Mouse (Mus musculus) liver, embryonic 16.5 days (tissue): ENCODE results near the gene Slc13a4. TPM values are rescaled to one million over a fixed set of nuclear protein-coding genes. Genes with fewer than 3 reads are reported as not detected.

ENCODE experiments used
- ATAC-seq: fragments of 200-750 bp; cut with Nextera tagmentation; 2 replicates; pipeline ENCODE4 v1.8.0; 2017; ENCODE audit warnings: low read depth, mild to moderate bottlenecking, moderate number of reproducible peaks, moderate library complexity
- H3K27ac ChIP-seq: fragments of 300-500 bp; sonication (generic); 2 replicates; pipeline ENCODE4 v1.5.1; 2014; ENCODE audit warnings: mild to moderate bottlenecking, low read length
- H3K27me3 ChIP-seq: fragments of 300-500 bp; sonication (generic); 2 replicates; pipeline ENCODE4 v1.6.1; 2014; ENCODE audit warnings: low read depth, low read length, mixed read lengths; ENCODE audit not compliant: control insufficient read depth, insufficient read depth
- H3K36me3 ChIP-seq: fragments of 300-500 bp; sonication (generic); 2 replicates; pipeline ENCODE4 v1.6.1; 2014; ENCODE audit warnings: mild to moderate bottlenecking; ENCODE audit not compliant: control insufficient read depth, insufficient read depth
- H3K4me1 ChIP-seq: fragments of 300-500 bp; sonication (generic); 2 replicates; pipeline ENCODE4 v1.6.1; 2014; ENCODE audit warnings: low read depth, low read length, mixed read lengths; ENCODE audit not compliant: control insufficient read depth
- H3K4me2 ChIP-seq: fragments of 300-500 bp; sonication (generic); 2 replicates; pipeline ENCODE4 v1.6.1; 2014; ENCODE audit warnings: low read depth, low read length, mixed read lengths
- H3K4me3 ChIP-seq: fragments of 300-500 bp; sonication (generic); 2 replicates; pipeline ENCODE4 v1.5.1; 2014; ENCODE audit warnings: low read depth, mild to moderate bottlenecking, low read length
- H3K9ac ChIP-seq: fragments of 300-500 bp; sonication (generic); 2 replicates; pipeline ENCODE4 v1.6.1; 2014; ENCODE audit warnings: low read depth, low read length
- H3K9me3 ChIP-seq: fragments of 300-500 bp; sonication (generic); replicated peaks from 2 replicates; pipeline ENCODE4 v1.6.1; 2016; ENCODE audit warnings: low read length; ENCODE audit not compliant: control insufficient read depth
- WGBS: fragments of 180-500 bp; shearing (Covaris S2); extraction: QIAGEN DNeasy Blood & Tissue Kit; methylation state at CpG from one replicate; pipeline ENCODE4 v1.1.7; 2014; ENCODE audit not compliant: insufficient replicate concordance; 5-methylcytosine and 5-hydroxymethylcytosine counted together
- polyA plus RNA-seq: library from polyadenylated mRNA; unstranded; fragments of >200 nt; fragmentation: Nextera tagmentation; extraction: Ambion mirVana; gene quantifications from 2 replicates; pipeline ENCODE4 v1.2.1, GENCODE M21; 2015

The Slc13a4 gene
- polyA plus RNA-seq: 0.04 TPM in 2 replicates

- Histone ChIP-seq H3K27ac (no peak within 1 kb of the TSS), H3K4me3 (no peak within 1 kb of the TSS), H3K9me3 (no peaks in the 10 kb centered on the region), H3K4me2 (no peak within 1 kb of the TSS), H3K4me1 (no peaks in the 10 kb centered on the region), H3K9ac (no peak within 1 kb of the TSS), H3K36me3 (no peaks in the 10 kb centered on the region), H3K27me3 (no peaks in the 10 kb centered on the region)
- no peak for ATAC-seq
- WGBS: 44% methylated on average over 7 of the region's 7 CpGs
Observed at GRCm38 (mm10) chr6:35308037-35308436, at the start of gene Slc13a4. Gene Slc13a4 (minus strand): TSS chr6:35308131.

GRCm38 (mm10) chr6:35355320-35355719 lies 47.4 kb upstream of the Slc13a4 start:
- H3K9ac ChIP-seq: no peak overlapping the region
- H3K4me3 ChIP-seq: no peak overlapping the region
- no peak for ATAC-seq
- no peaks in the 10 kb centered on the region for H3K27me3 ChIP-seq
- peaks cover 4% of the 10 kb centered on the region; the same call in 1 of the 2 replicates for H3K4me1 ChIP-seq
- no peaks in the 10 kb centered on the region for H3K36me3 ChIP-seq
- no peak overlapping the region for H3K4me2 ChIP-seq
- H3K9me3 ChIP-seq: no peaks in the 10 kb centered on the region
- 77% methylated on average over 3 of the region's 3 CpGs for WGBS
- no peak overlapping the region for H3K27ac ChIP-seq

GRCm38 (mm10) chr6:35354622-35354998 lies 46.7 kb upstream of the Slc13a4 start:
- 54% methylated on average over 6 of the region's 6 CpGs for WGBS

GRCm38 (mm10) chr6:35353846-35354621 lies 46.1 kb upstream of the Slc13a4 start:
- H3K27ac ChIP-seq: no peak overlapping the region
- H3K4me3 ChIP-seq: no peak overlapping the region
- H3K9me3 ChIP-seq: no peaks in the 10 kb centered on the region
- peaks cover 4% of the 10 kb centered on the region; the same call in 1 of the 2 replicates for H3K4me1 ChIP-seq
- H3K27me3 ChIP-seq: no peaks in the 10 kb centered on the region
- ATAC-seq: no peak
- WGBS: 35% methylated on average over 18 of the region's 18 CpGs
- no peaks in the 10 kb centered on the region for H3K36me3 ChIP-seq
- H3K9ac ChIP-seq: no peak overlapping the region
- no peak overlapping the region for H3K4me2 ChIP-seq

More at GRCm38 (mm10) chr6:35354622-35354998, 46.7 kb upstream of the Slc13a4 start:
- no peaks in the 10 kb centered on the region for H3K9me3 ChIP-seq
- H3K27me3 ChIP-seq: no peaks in the 10 kb centered on the region
- H3K27ac ChIP-seq: no peak overlapping the region
- H3K4me1 ChIP-seq: peaks cover 4% of the 10 kb centered on the region; the same call in 1 of the 2 replicates
- H3K9ac ChIP-seq: no peak overlapping the region
- no peak for ATAC-seq
- no peaks in the 10 kb centered on the region for H3K36me3 ChIP-seq
- H3K4me3 ChIP-seq: no peak overlapping the region
- no peak overlapping the region for H3K4me2 ChIP-seq

GRCm38 (mm10) chr6:35353416-35353815 lies 45.5 kb upstream of the Slc13a4 start:
- Histone ChIP-seq H3K9ac (no peak overlapping the region), H3K4me1 (peaks cover 4% of the 10 kb centered on the region; the same call in 1 of the 2 replicates), H3K4me3 (no peak overlapping the region), H3K27ac (no peak overlapping the region), H3K9me3 (no peaks in the 10 kb centered on the region), H3K4me2 (no peak overlapping the region), H3K27me3 (no peaks in the 10 kb centered on the region), H3K36me3 (no peaks in the 10 kb centered on the region)
- 38% methylated on average over 5 of the region's 5 CpGs for WGBS
- ATAC-seq: no peak

GRCm38 (mm10) chr6:35352867-35353266 lies 44.9 kb upstream of the Slc13a4 start:
- Histone ChIP-seq H3K36me3 (no peaks in the 10 kb centered on the region), H3K4me1 (peaks cover 4% of the 10 kb centered on the region; the same call in 1 of the 2 replicates), H3K4me3 (no peak overlapping the region), H3K4me2 (no peak overlapping the region), H3K9ac (no peak overlapping the region), H3K27me3 (no peaks in the 10 kb centered on the region), H3K27ac (no peak overlapping the region), H3K9me3 (no peaks in the 10 kb centered on the region)
- 37% methylated on average over 8 of the region's 8 CpGs for WGBS
- no peak for ATAC-seq

GRCm38 (mm10) chr6:35351826-35352225 lies 43.9 kb upstream of the Slc13a4 start:
- peaks cover 4% of the 10 kb centered on the region; the same call in 1 of the 2 replicates for H3K4me1 ChIP-seq
- no peaks in the 10 kb centered on the region for H3K36me3 ChIP-seq
- no peak for ATAC-seq
- H3K4me2 ChIP-seq: no peak overlapping the region
- H3K27ac ChIP-seq: no peak overlapping the region
- H3K27me3 ChIP-seq: no peaks in the 10 kb centered on the region
- WGBS: 75% methylated on average over 3 of the region's 3 CpGs
- no peak overlapping the region for H3K9ac ChIP-seq
- no peaks in the 10 kb centered on the region for H3K9me3 ChIP-seq
- no peak overlapping the region for H3K4me3 ChIP-seq

- H3K9ac ChIP-seq: no peak overlapping the region
- H3K36me3 ChIP-seq: no peaks in the 10 kb centered on the region
- no peak overlapping the region for H3K4me3 ChIP-seq
- H3K4me1 ChIP-seq: peaks cover 4% of the 10 kb centered on the region; the same call in 1 of the 2 replicates
- 52% methylated on average over 7 of the region's 7 CpGs for WGBS
- no peak for ATAC-seq
- no peak overlapping the region for H3K27ac ChIP-seq
- H3K27me3 ChIP-seq: no peaks in the 10 kb centered on the region
- H3K4me2 ChIP-seq: no peak overlapping the region
- H3K9me3 ChIP-seq: no peaks in the 10 kb centered on the region
Observed at GRCm38 (mm10) chr6:35349784-35350183, 41.9 kb upstream of the Slc13a4 start.

- no peaks in the 10 kb centered on the region for H3K36me3 ChIP-seq
- 30% methylated on average over 3 of the region's 3 CpGs for WGBS
- ATAC-seq: no peak
Observed at GRCm38 (mm10) chr6:35338640-35339039, 30.7 kb upstream of the Slc13a4 start.

More at GRCm38 (mm10) chr6:35338640-35339039, 30.7 kb upstream of the Slc13a4 start:
- H3K4me3 ChIP-seq: no peak overlapping the region
- peaks cover 6% of the 10 kb centered on the region for H3K4me1 ChIP-seq
- no peaks in the 10 kb centered on the region for H3K27me3 ChIP-seq
- H3K4me2 ChIP-seq: no peak overlapping the region
- no peak overlapping the region for H3K9ac ChIP-seq
- no peaks in the 10 kb centered on the region for H3K9me3 ChIP-seq
- H3K27ac ChIP-seq: no peak overlapping the region
